Mouse (Mus musculus) lung, postnatal 0 days (tissue): ENCODE results near the gene Plppr3. TPM values are rescaled to one million over a fixed set of nuclear protein-coding genes. Genes with fewer than 3 reads are reported as not detected.

Experiments
- ATAC-seq: fragments of 200-750 bp; cut with Nextera tagmentation; 2 replicates; pipeline ENCODE4 v1.8.0; 2017; ENCODE audit warnings: moderate library complexity
- DNase-seq: peaks from one replicate; pipeline ENCODE4 v3.0.0-alpha.2; 2016; ENCODE audit warnings: low spot score
- H3K27ac ChIP-seq: fragments of 300-500 bp; sonication (generic); 2 replicates; pipeline ENCODE4 v1.5.1; 2014; ENCODE audit warnings: antibody characterized with exemption, mild to moderate bottlenecking, low read length, mixed read lengths
- H3K27me3 ChIP-seq: fragments of 300-500 bp; sonication (generic); replicated peaks from 2 replicates; pipeline ENCODE4 v1.6.1; 2014; ENCODE audit warnings: low read length, mixed read lengths; ENCODE audit not compliant: insufficient read depth
- H3K36me3 ChIP-seq: fragments of 300-500 bp; sonication (generic); 2 replicates; pipeline ENCODE4 v1.6.1; 2014; ENCODE audit warnings: low read length, mixed read lengths; ENCODE audit not compliant: insufficient read depth
- H3K4me1 ChIP-seq: fragments of 300-500 bp; sonication (generic); 2 replicates; pipeline ENCODE4 v1.6.1; 2014; ENCODE audit warnings: antibody characterized with exemption, low read depth, low read length, mixed read lengths; ENCODE audit not compliant: insufficient read depth
- H3K4me2 ChIP-seq: fragments of 300-500 bp; sonication (generic); replicated peaks from 2 replicates; pipeline ENCODE4 v1.6.1; 2014; ENCODE audit warnings: low read depth, mild to moderate bottlenecking, low read length, moderate library complexity, mixed read lengths
- H3K4me3 ChIP-seq: fragments of 300-500 bp; sonication (generic); 2 replicates; pipeline ENCODE4 v1.5.1; 2014; ENCODE audit warnings: low read depth, low read length
- H3K9ac ChIP-seq: fragments of 300-500 bp; sonication (generic); replicated peaks from 2 replicates; pipeline ENCODE4 v1.6.1; 2014; ENCODE audit warnings: low read depth, mild to moderate bottlenecking
- H3K9me3 ChIP-seq: fragments of 300-500 bp; sonication (generic); 2 replicates; pipeline ENCODE4 v1.6.1; 2016; ENCODE audit warnings: low read length, mixed read lengths
- CTCF ChIP-seq: IDR thresholded peaks from 2 replicates; pipeline ENCODE4 v1.5.1; 2016; ENCODE audit warnings: antibody characterized with exemption, mild to moderate bottlenecking
- EP300 ChIP-seq: IDR thresholded peaks from 2 replicates; pipeline ENCODE4 v1.6.1; 2016; ENCODE audit warnings: antibody characterized with exemption, mild to moderate bottlenecking, control low read depth
- WGBS: fragments of 180-500 bp; shearing (Covaris S2); extraction: QIAGEN DNeasy Blood & Tissue Kit; methylation state at CpG from one replicate; pipeline ENCODE4 v1.1.7; 2014; 5-methylcytosine and 5-hydroxymethylcytosine counted together
- microRNA-seq: library from miRNA; unstranded; fragments of <30 nt; microRNA quantifications from one replicate; pipeline ENCODE4, GENCODE M21; 2016
- polyA plus RNA-seq: library from polyadenylated mRNA; unstranded; fragments of >200 nt; fragmentation: Nextera tagmentation; extraction: Ambion mirVana; gene quantifications from 2 replicates; pipeline ENCODE4 v1.2.1, GENCODE M21; 2015

Plppr3 gene
- polyA plus RNA-seq, 1 experiment from 2014 or later, result 3.9 TPM

GRCm38 (mm10) chr10:79817111-79817510, 57.3 kb downstream of the Plppr3 start:
- H3K27ac ChIP-seq, result no peak overlapping the region
- no peak for ATAC-seq
- WGBS, result 72% methylated on average over 2 of the region's 2 CpGs

GRCm38 (mm10) chr10:79815671-79816494, 58.6 kb downstream of the Plppr3 start:
- Histone ChIP-seq H3K9ac (no peak overlapping the region), H3K4me3 (no peak overlapping the region), H3K4me1 (no peaks in the 10 kb centered on the region), H3K27me3 (no peaks in the 10 kb centered on the region), H3K4me2 (no peak overlapping the region), H3K9me3 (no peaks in the 10 kb centered on the region), H3K27ac (no peak overlapping the region), H3K36me3 (no peaks in the 10 kb centered on the region)
- no peak for TF ChIP-seq EP300
- no peak for TF ChIP-seq CTCF
- ATAC-seq (no peak), DNase-seq (no peak)
- 84% methylated on average over 12 of the region's 12 CpGs for WGBS

More at GRCm38 (mm10) chr10:79817111-79817510, 57.3 kb downstream of the Plppr3 start:
- Histone ChIP-seq H3K27me3 (no peaks in the 10 kb centered on the region), H3K4me2 (no peak overlapping the region), H3K4me3 (no peak overlapping the region), H3K36me3 (no peaks in the 10 kb centered on the region), H3K9me3 (no peaks in the 10 kb centered on the region), H3K4me1 (no peaks in the 10 kb centered on the region), H3K9ac (no peak overlapping the region)
- DNase-seq, result no peak
- TF ChIP-seq CTCF, result peak; percentile 62
- no peak for TF ChIP-seq EP300

- no peaks in the 10 kb centered on the region for H3K36me3 ChIP-seq
- ATAC-seq, result no peak
Observed at GRCm38 (mm10) chr10:79814271-79814842, 60.1 kb downstream of the Plppr3 start.

GRCm38 (mm10) chr10:79811736-79812637, 62.4 kb downstream of the Plppr3 start:
- H3K36me3 ChIP-seq, result no peaks in the 10 kb centered on the region
- TF ChIP-seq EP300 (no peak), CTCF (peak; percentile 98)
- ATAC-seq, result peak; percentile 46

More at GRCm38 (mm10) chr10:79814271-79814842, 60.1 kb downstream of the Plppr3 start:
- H3K4me3 ChIP-seq, result no peak overlapping the region
- H3K4me1 ChIP-seq, result no peaks in the 10 kb centered on the region
- no peak overlapping the region for H3K27ac ChIP-seq
- no peaks in the 10 kb centered on the region for H3K9me3 ChIP-seq
- WGBS, result 84% methylated on average over 5 of the region's 5 CpGs
- no peaks in the 10 kb centered on the region for H3K27me3 ChIP-seq
- TF ChIP-seq CTCF, result no peak
- no peak for TF ChIP-seq EP300
- no peak overlapping the region for H3K4me2 ChIP-seq
- DNase-seq, result no peak
- H3K9ac ChIP-seq, result no peak overlapping the region

More at GRCm38 (mm10) chr10:79811736-79812637, 62.4 kb downstream of the Plppr3 start:
- no peak overlapping the region for H3K4me3 ChIP-seq
- H3K27me3 ChIP-seq, result no peaks in the 10 kb centered on the region
- H3K27ac ChIP-seq, result no peak overlapping the region
- DNase-seq, result peak; percentile 58
- 32% methylated on average over 15 of the region's 15 CpGs for WGBS
- H3K9ac ChIP-seq, result no peak overlapping the region
- no peaks in the 10 kb centered on the region for H3K4me1 ChIP-seq
- no peak overlapping the region for H3K4me2 ChIP-seq
- no peaks in the 10 kb centered on the region for H3K9me3 ChIP-seq

Small RNAs within 50 kb of the gene (microRNA-seq; reads per million reads assigned to microRNA genes)
- not detected for gene Mir6910

Other genes starting within 250 kb of the Plppr3 start
- 1.1 and 1.3 TPM in 2 replicates for gene Shc2, start 236.7 kb downstream of the Plppr3 start, polyA plus RNA-seq
- gene Odf3l2, start 228.9 kb downstream of the Plppr3 start, polyA plus RNA-seq, result not detected in 2 replicates
- not detected in 2 replicates for gene Madcam1, start 210.1 kb downstream of the Plppr3 start, polyA plus RNA-seq
- 64.6 and 71.2 TPM in 2 replicates for gene Tpgs1, start 205.3 kb downstream of the Plppr3 start, polyA plus RNA-seq
- 52.7 and 64.3 TPM in 2 replicates for gene Cdc34, start 192.4 kb downstream of the Plppr3 start, polyA plus RNA-seq
- 0.57 and 0.69 TPM in 2 replicates for gene Gzmm, start 185.6 kb downstream of the Plppr3 start, polyA plus RNA-seq
- 1,234 and 1,299 TPM in 2 replicates for gene Bsg, start 170.1 kb downstream of the Plppr3 start, polyA plus RNA-seq
- 0.12 and 0.15 TPM in 2 replicates for gene Hcn2, start 158.0 kb downstream of the Plppr3 start, polyA plus RNA-seq
- 17.4 and 22.4 TPM in 2 replicates for gene Polrmt, start 128.1 kb downstream of the Plppr3 start, polyA plus RNA-seq
- gene Fgf22, start 119.6 kb downstream of the Plppr3 start, polyA plus RNA-seq, result 0.18 TPM in 1 of 2 replicates, not detected in the other
- gene Rnf126, start 107.7 kb downstream of the Plppr3 start, polyA plus RNA-seq, result 40.5 and 45.9 TPM in 2 replicates
- 38.6 and 39.9 TPM in 2 replicates for gene Fstl3, start 97.4 kb downstream of the Plppr3 start, polyA plus RNA-seq
- gene Prss57, start 83.7 kb downstream of the Plppr3 start, polyA plus RNA-seq, result 0.11 and 0.31 TPM in 2 replicates
- gene Palm, start 81.1 kb downstream of the Plppr3 start, polyA plus RNA-seq, result 29.6 and 30.8 TPM in 2 replicates
- gene Misp, start 53.6 kb downstream of the Plppr3 start, polyA plus RNA-seq, result 10.5 and 10.6 TPM in 2 replicates
- 107 and 109 TPM in 2 replicates for gene Ptbp1, start 20.2 kb downstream of the Plppr3 start, polyA plus RNA-seq
- gene Prtn3, start 158 bp downstream of the Plppr3 start, polyA plus RNA-seq, result 2.2 and 2.4 TPM in 2 replicates
- gene Elane, start 11.6 kb upstream of the Plppr3 start, polyA plus RNA-seq, result 0.92 TPM in 1 of 2 replicates, not detected in the other
- not detected in 2 replicates for gene Cfd, start 16.2 kb upstream of the Plppr3 start, polyA plus RNA-seq
- gene Med16, start 34.3 kb upstream of the Plppr3 start, polyA plus RNA-seq, result 32.0 and 32.8 TPM in 2 replicates
- not detected in 2 replicates for gene Gm26602, start 36.2 kb upstream of the Plppr3 start, polyA plus RNA-seq
- gene Kiss1r, start 42.3 kb upstream of the Plppr3 start, polyA plus RNA-seq, result 1.6 and 1.7 TPM in 2 replicates
- 123 and 129 TPM in 2 replicates for gene R3hdm4, start 46.6 kb upstream of the Plppr3 start, polyA plus RNA-seq
- gene Arid3a, start 52.4 kb upstream of the Plppr3 start, polyA plus RNA-seq, result 4.8 and 7.1 TPM in 2 replicates
- gene Wdr18, start 85.5 kb upstream of the Plppr3 start, polyA plus RNA-seq, result 32.8 and 44.2 TPM in 2 replicates
- 0.24 and 0.32 TPM in 2 replicates for gene Grin3b, start 96.1 kb upstream of the Plppr3 start, polyA plus RNA-seq
- 26.7 and 27.6 TPM in 2 replicates for gene Tmem259, start 109.7 kb upstream of the Plppr3 start, polyA plus RNA-seq
- gene Cnn2, start 114.0 kb upstream of the Plppr3 start, polyA plus RNA-seq, result 483 and 567 TPM in 2 replicates
- 5.5 and 6.5 TPM in 2 replicates for gene Abca7, start 121.9 kb upstream of the Plppr3 start, polyA plus RNA-seq
- gene Arhgap45, start 142.0 kb upstream of the Plppr3 start, polyA plus RNA-seq, result 20.1 and 22.2 TPM in 2 replicates
- 178 and 202 TPM in 2 replicates for gene Polr2e, start 165.2 kb upstream of the Plppr3 start, polyA plus RNA-seq
- gene Gpx4, start 172.5 kb upstream of the Plppr3 start, polyA plus RNA-seq, result 1,058 and 1,082 TPM in 2 replicates
- 17.5 and 26.4 TPM in 2 replicates for gene Sbno2, start 230.9 kb upstream of the Plppr3 start, polyA plus RNA-seq
- gene Stk11, start 241.2 kb upstream of the Plppr3 start, polyA plus RNA-seq, result 19.0 and 19.8 TPM in 2 replicates